Mouse (Mus musculus) adrenal gland, adult 8-10 months (tissue): ENCODE data around the gene Gtpbp8. TPM values are rescaled to one million over a fixed set of nuclear protein-coding genes. Genes with fewer than 3 reads are reported as not detected.

Source experiments
- DNase-seq: peaks from one replicate; pipeline ENCODE4 v3.0.0; 2022
- total RNA-seq, 4 experiments: library from RNA; stranded (reverse); gene quantifications; 2 replicates each; pipeline ENCODE4 v1.2.4; 2022

The Gtpbp8 gene
- total RNA-seq, 4 experiments from 2014 or later: 19.0 to 22.6 (median 20.6) TPM

GRCm38 (mm10) chr16:44688507-44688906 is 57.7 kb downstream of the Gtpbp8 start:
- no peak for DNase-seq

- no peak for DNase-seq
Measured at GRCm38 (mm10) chr16:44687719-44688420, 58.3 kb downstream of the Gtpbp8 start.

- DNase-seq: no peak
Measured at GRCm38 (mm10) chr16:44686991-44687718, 59.0 kb downstream of the Gtpbp8 start.

Other genes starting within 250 kb of the Gtpbp8 start
- 10 to 100 TPM; 45.6 to 89.0 (median 65.4) TPM for gene Boc, start 187.5 kb downstream of the Gtpbp8 start, total RNA-seq
- 10 to 100 TPM; 10.8 to 13.6 (median 12.1) TPM for gene Nepro, start 22.1 kb downstream of the Gtpbp8 start, total RNA-seq
- 1 to 10 TPM in 1 of 4 experiments, under 1 TPM in 3; 0.29 to 1.0 (median 0.51) TPM for gene Cd200r1, start 19.4 kb upstream of the Gtpbp8 start, total RNA-seq
- under 1 TPM in 1 of 4 experiments, not detected in 3; 0.43 TPM for gene Cd200r4, start 65.4 kb upstream of the Gtpbp8 start, total RNA-seq
- gene Cd200r2, start 120.7 kb upstream of the Gtpbp8 start, total RNA-seq: not detected
- gene Cd200r3, start 197.3 kb upstream of the Gtpbp8 start, total RNA-seq: under 1 TPM in 1 of 4 experiments, not detected in 3; 0.22 TPM